Mouse (Mus musculus) liver, adult 2 months (tissue): ENCODE measurements around the gene Il12b.

Experiments
- CTCF ChIP-seq: fragments of 200-500 bp; IDR thresholded peaks from 2 replicates; pipeline ENCODE4 v1.5.1; 2011; ENCODE audit warnings: low read depth, low read length, control low read depth
- POLR2A ChIP-seq: fragments of 200-500 bp; IDR thresholded peaks from 2 replicates; pipeline ENCODE4 v1.6.1; 2011; ENCODE audit warnings: low read length, control low read depth; ENCODE audit not compliant: insufficient read depth; ENCODE audit errors: extremely low read depth

GRCm38 (mm10) chr11:44422337-44423111 is 22.7 kb downstream of the Il12b start:
- TF ChIP-seq POLR2A: no peak
- no peak for TF ChIP-seq CTCF
